Mouse (Mus musculus) kidney, postnatal 0 days (tissue): Measurements from ENCODE around the gene Pou3f1. TPM values are rescaled to one million over a fixed set of nuclear protein-coding genes. Genes with fewer than 3 reads are reported as not detected.

Source experiments
- ATAC-seq: fragments of 200-750 bp; cut with Nextera tagmentation; replicated peaks from 2 replicates; pipeline ENCODE4 v1.8.0; 2017; ENCODE audit warnings: low read depth, moderate number of reproducible peaks, moderate TSS enrichment, moderate library complexity; ENCODE audit not compliant: low FRiP score
- DNase-seq: peaks from one replicate; pipeline ENCODE4 v3.0.0-alpha.2; 2016; ENCODE audit warnings: low spot score
- H3K27ac ChIP-seq: fragments of 300-500 bp; sonication (generic); 2 replicates; pipeline ENCODE4 v1.5.1; 2014; ENCODE audit warnings: mild to moderate bottlenecking
- H3K27me3 ChIP-seq: fragments of 300-500 bp; sonication (generic); 2 replicates; pipeline ENCODE4 v1.6.1; 2014; ENCODE audit warnings: low read length, mixed read lengths; ENCODE audit not compliant: insufficient read depth
- H3K36me3 ChIP-seq: fragments of 300-500 bp; sonication (generic); 2 replicates; pipeline ENCODE4 v1.6.1; 2014; ENCODE audit warnings: low read length, mixed read lengths; ENCODE audit not compliant: insufficient read depth
- H3K4me1 ChIP-seq: fragments of 300-500 bp; sonication (generic); replicated peaks from 2 replicates; pipeline ENCODE4 v1.6.1; 2014; ENCODE audit warnings: antibody characterized with exemption, low read length, mixed read lengths; ENCODE audit not compliant: insufficient read depth
- H3K4me2 ChIP-seq: fragments of 300-500 bp; sonication (generic); 2 replicates; pipeline ENCODE4 v1.6.1; 2014; ENCODE audit warnings: mild to moderate bottlenecking, low read length, moderate library complexity, mixed read lengths
- H3K4me3 ChIP-seq: fragments of 300-500 bp; sonication (generic); replicated peaks from 2 replicates; pipeline ENCODE4 v1.5.1; 2014; ENCODE audit warnings: low read depth, low read length
- H3K9ac ChIP-seq: fragments of 300-500 bp; sonication (generic); 2 replicates; pipeline ENCODE4 v1.6.1; 2014; ENCODE audit warnings: low read depth, low read length
- H3K9me3 ChIP-seq: fragments of 300-500 bp; sonication (generic); replicated peaks from 2 replicates; pipeline ENCODE4 v1.6.1; 2016; ENCODE audit warnings: low read length, inconsistent platforms, mixed read lengths
- CTCF ChIP-seq: IDR thresholded peaks from 2 replicates; pipeline ENCODE4 v1.5.1; 2016; ENCODE audit warnings: antibody characterized with exemption, low read depth, mild to moderate bottlenecking, moderate library complexity
- WGBS: fragments of 180-500 bp; shearing (Covaris S2); extraction: QIAGEN DNeasy Blood & Tissue Kit; methylation state at CpG from one replicate; pipeline ENCODE4 v1.1.7; 2014; 5-methylcytosine and 5-hydroxymethylcytosine counted together
- polyA plus RNA-seq: library from polyadenylated mRNA; unstranded; fragments of >200 nt; fragmentation: Nextera tagmentation; extraction: Ambion mirVana; gene quantifications from 2 replicates; pipeline ENCODE4 v1.2.1, GENCODE M21; 2015

The Pou3f1 gene
- polyA plus RNA-seq, 1 experiment from 2014 or later, result 0.57 TPM

DNA sequence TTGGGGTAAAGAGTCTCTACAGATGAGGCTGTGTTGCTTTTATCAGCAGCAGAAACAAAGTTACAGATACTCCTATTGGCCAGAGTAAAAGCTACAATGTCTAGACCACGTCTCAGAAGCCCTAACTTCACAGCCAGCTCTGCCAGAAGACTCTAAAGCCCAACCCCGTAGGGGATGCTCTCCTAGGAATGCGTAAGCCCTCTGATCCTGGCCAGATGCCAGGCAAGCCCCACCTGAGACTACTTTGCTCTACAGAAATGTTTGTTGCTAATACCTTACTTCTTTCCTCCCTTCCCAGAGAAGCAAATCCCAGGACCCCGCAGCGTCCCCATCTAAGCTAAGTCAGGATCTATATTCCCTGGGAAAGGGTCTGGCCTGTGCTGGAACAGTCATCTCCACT is 8.7 kb upstream of the Pou3f1 start:
- Histone ChIP-seq H3K36me3 (no peaks in the 10 kb centered on the region), H3K27ac (no peak overlapping the region), H3K9ac (no peak overlapping the region), H3K4me1 (peaks cover 10% of the 10 kb centered on the region; the same call in 1 of the 2 replicates), H3K27me3 (peaks cover 10% of the 10 kb centered on the region), H3K9me3 (no peaks in the 10 kb centered on the region), H3K4me2 (no peak overlapping the region), H3K4me3 (no peak overlapping the region)
- whole genome bisulfite sequencing, result 30% methylated on average over 5 of the region's 5 CpGs
- TF ChIP-seq CTCF, result no peak
- ATAC-seq, result no peak
- DNase-seq, result no peak

GRCm38 (mm10) chr4:124652886-124653285 is 3.7 kb upstream of the Pou3f1 start:
- WGBS, result 7% methylated on average over 9 of the region's 9 CpGs
- Histone ChIP-seq H3K9me3 (no peaks in the 10 kb centered on the region), H3K4me3 (no peak overlapping the region), H3K4me1 (peaks cover 16% of the 10 kb centered on the region), H3K27ac (no peak overlapping the region), H3K4me2 (no peak overlapping the region), H3K9ac (no peak overlapping the region), H3K27me3 (peaks cover 55% of the 10 kb centered on the region), H3K36me3 (no peaks in the 10 kb centered on the region)
- ATAC-seq (peak; percentile 38), DNase-seq (peak; percentile 61)
- TF ChIP-seq CTCF, result peak; percentile 41; the same call in 1 of the 2 replicates

- H3K27ac ChIP-seq, result no peak overlapping the region
- H3K36me3 ChIP-seq, result no peaks in the 10 kb centered on the region
- TF ChIP-seq CTCF, result no peak
- H3K9me3 ChIP-seq, result no peaks in the 10 kb centered on the region
- peaks cover 89% of the 10 kb centered on the region for H3K27me3 ChIP-seq
- DNase-seq (peak; percentile 75), ATAC-seq (peak; percentile 83)
- WGBS, result under 1% methylated on average over 74 of the region's 92 CpGs
- peak overlapping the region; percentile 52 for H3K4me3 ChIP-seq
- H3K4me1 ChIP-seq, result peaks cover 28% of the 10 kb centered on the region
- peak overlapping the region; percentile 47; the same call in 1 of the 2 replicates for H3K9ac ChIP-seq
- H3K4me2 ChIP-seq, result peak overlapping the region; percentile 98
These were observed 445 bp downstream of the Pou3f1 start for GRCm38 (mm10) chr4:124656854-124657650.

DNA sequence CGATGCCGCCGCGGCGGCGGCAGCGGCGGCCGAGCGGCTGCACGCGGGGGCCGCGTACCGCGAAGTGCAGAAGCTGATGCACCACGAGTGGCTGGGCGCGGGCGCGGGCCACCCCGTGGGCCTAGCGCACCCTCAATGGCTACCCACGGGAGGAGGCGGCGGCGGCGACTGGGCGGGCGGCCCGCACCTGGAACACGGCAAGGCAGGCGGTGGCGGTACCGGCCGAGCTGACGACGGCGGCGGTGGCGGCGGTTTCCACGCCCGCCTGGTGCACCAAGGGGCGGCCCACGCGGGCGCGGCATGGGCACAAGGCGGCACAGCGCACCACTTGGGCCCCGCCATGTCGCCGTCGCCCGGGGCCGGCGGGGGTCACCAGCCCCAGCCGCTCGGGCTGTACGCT is 1.2 kb downstream of the Pou3f1 start:
- under 1% methylated on average over 44 of the region's 61 CpGs for WGBS
- Histone ChIP-seq H3K4me3 (peak overlapping the region; percentile 52), H3K9ac (0 out of 2 replicates have a peak overlapping the region, but pooled peaks have one; percentile 18), H3K9me3 (no peaks in the 10 kb centered on the region), H3K4me1 (peaks cover 27% of the 10 kb centered on the region), H3K4me2 (peak overlapping the region; percentile 98), H3K27ac (no peak overlapping the region), H3K27me3 (peaks cover 92% of the 10 kb centered on the region), H3K36me3 (no peaks in the 10 kb centered on the region)
- TF ChIP-seq CTCF, result no peak
- DNase-seq (no peak), ATAC-seq (peak; percentile 25; the same call in 1 of the 2 replicates)

DNA sequence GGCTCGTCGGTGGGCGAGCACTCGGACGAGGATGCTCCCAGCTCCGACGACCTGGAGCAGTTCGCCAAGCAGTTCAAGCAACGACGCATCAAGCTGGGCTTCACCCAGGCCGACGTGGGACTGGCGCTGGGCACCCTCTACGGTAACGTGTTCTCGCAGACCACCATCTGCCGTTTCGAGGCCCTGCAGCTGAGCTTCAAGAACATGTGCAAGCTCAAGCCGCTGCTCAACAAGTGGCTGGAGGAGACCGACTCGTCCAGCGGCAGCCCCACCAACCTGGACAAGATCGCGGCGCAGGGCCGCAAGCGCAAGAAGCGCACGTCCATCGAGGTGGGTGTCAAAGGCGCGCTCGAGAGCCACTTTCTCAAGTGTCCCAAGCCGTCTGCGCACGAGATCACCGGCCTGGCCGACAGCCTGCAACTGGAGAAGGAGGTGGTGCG is 1.8 kb downstream of the Pou3f1 start:
- WGBS, result under 1% methylated on average over 39 of the region's 39 CpGs
- H3K4me3 ChIP-seq, result peak overlapping the region; percentile 52
- H3K36me3 ChIP-seq, result no peaks in the 10 kb centered on the region
- no peak overlapping the region for H3K27ac ChIP-seq
- no peak overlapping the region for H3K9ac ChIP-seq
- H3K4me1 ChIP-seq, result peaks cover 23% of the 10 kb centered on the region
- no peaks in the 10 kb centered on the region for H3K9me3 ChIP-seq
- ATAC-seq (no peak), DNase-seq (no peak)
- H3K27me3 ChIP-seq, result peaks cover 92% of the 10 kb centered on the region
- TF ChIP-seq CTCF, result no peak
- H3K4me2 ChIP-seq, result peak overlapping the region; percentile 98

DNA sequence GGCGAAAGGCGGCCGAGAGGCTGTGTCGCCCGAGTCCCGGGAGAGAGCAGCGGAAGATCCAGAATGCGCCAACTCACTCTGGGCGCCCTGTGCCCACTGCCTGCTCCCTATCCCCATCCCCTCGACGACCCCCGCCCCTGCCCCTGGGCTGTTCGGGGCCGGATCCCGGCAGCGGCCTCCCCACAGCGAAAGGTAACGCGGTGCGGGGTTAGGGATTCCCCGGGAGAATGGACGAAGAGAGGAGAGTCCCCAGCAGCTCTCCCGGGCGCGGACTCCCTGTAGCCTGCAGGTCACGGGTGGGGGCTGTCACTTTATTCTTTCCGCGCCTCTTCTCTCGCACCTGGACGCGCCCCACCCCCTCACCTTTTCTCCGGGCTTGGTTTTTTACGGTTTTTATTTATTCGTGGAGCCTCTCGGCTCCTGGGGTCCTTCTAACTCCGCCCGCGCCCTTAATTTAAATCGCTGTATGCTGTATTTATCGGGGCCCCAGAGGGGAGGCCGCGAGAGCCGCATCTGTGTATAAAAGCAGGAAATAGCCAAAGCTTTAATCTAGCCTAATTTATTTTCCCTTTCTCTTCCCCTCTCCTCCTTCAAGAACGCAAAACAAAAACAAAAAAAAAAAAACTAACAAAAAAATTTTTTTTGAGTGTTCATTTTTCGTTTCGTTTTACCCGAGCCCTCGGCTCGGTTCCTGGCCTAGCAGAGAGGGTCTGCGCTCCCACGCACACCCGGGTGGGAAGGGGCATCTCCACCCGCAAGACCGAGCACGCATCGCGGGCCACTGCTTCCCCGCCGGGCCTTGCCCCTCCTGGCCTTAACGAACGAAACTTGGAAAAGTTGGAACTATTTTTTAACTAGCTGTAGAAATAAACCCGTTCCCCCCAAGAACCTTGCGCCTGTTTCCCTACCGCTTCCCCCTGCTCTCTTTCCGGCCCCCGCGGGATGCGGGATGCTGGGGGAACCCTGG is 2.9 kb downstream of the Pou3f1 start:
- H3K4me2 ChIP-seq, result peak overlapping the region; percentile 42
- ATAC-seq (no peak), DNase-seq (no peak)
- peak overlapping the region; percentile 21 for H3K4me3 ChIP-seq
- no peak overlapping the region for H3K27ac ChIP-seq
- WGBS, result 3% methylated on average over 67 of the region's 68 CpGs
- H3K4me1 ChIP-seq, result peaks cover 23% of the 10 kb centered on the region
- 0 out of 2 replicates have a peak overlapping the region, but pooled peaks have one; percentile 1 for H3K9ac ChIP-seq
- H3K9me3 ChIP-seq, result no peaks in the 10 kb centered on the region
- no peak for TF ChIP-seq CTCF
- peaks cover 92% of the 10 kb centered on the region for H3K27me3 ChIP-seq
- no peaks in the 10 kb centered on the region for H3K36me3 ChIP-seq
